In the genomic region with DNA sequence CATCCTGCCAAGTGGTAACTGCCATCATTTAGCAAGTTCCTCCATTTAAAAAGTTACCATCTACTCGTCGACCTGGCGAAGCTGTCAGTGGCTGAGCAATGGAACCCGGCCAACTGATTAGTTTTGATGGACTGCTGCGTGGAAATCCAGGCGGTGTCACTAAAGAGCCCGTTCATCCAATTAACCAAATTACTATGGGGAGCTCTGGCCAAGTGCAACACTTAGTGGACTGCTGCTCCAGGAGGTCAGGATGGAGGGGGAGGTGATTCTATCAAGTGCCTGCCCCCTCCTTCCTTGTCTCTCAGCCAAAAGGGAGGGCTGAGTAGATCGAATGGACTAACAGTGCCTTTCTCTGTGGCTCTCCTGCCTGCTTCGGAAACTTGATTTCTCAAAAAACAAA, we compare ENCODE assay signal across 9 mouse cellular contexts.
DNase-seq lines count a peak whose midpoint lies in the region; ATAC-seq and TF ChIP-seq lines count a peak whose summit lies in the region.
"Had no signal": no experiment of that assay in that cellular context is flagged by ENCODE, and none has a peak within 500 bp of the region (broad histone marks: within the 10 kb centered on the region; RNA-seq: fewer than 3 reads in every experiment).

No protein-coding gene starts in this region.

- H3K4me3 ChIP-seq in forebrain, embryonic 10.5 days = no peak overlapping the region
- no peak overlapping the region for H3K4me3 ChIP-seq in forebrain, embryonic 11.5 days (ENCODE audit: low read depth, low read length)
- no peak overlapping the region for H3K4me3 ChIP-seq in liver, adult 2 months (ENCODE audit: insufficient read depth, low read depth, low read length)
- no peak overlapping the region for H3K4me3 ChIP-seq in liver, embryonic 12.5 days
- H3K4me3 ChIP-seq in kidney, adult 2 months (ENCODE audit: insufficient read depth, low read depth, low read length) = no peak overlapping the region
- no peak overlapping the region for H3K4me3 ChIP-seq in myocyte
- no peak overlapping the region for H3K4me3 ChIP-seq in midbrain, embryonic 16.5 days (ENCODE audit: low read depth, low read length)
- H3K4me3 ChIP-seq: heart, embryonic 15.5 days had no signal

- 41% methylated on average over 9 of the region's 9 CpGs for WGBS in forebrain, embryonic 10.5 days
- 22% methylated on average over 9 of the region's 9 CpGs for WGBS in forebrain, embryonic 11.5 days
- WGBS in liver, adult 2 months = 50% methylated on average over 9 of the region's 9 CpGs
- WGBS in liver, embryonic 12.5 days (ENCODE audit: insufficient replicate concordance) = 45% methylated on average over 9 of the region's 9 CpGs
- WGBS in kidney, adult 2 months = 16% methylated on average over 9 of the region's 9 CpGs
- 30% methylated on average over 9 of the region's 9 CpGs for WGBS in midbrain, embryonic 16.5 days

- no peaks in the 10 kb centered on the region for H3K79me2 ChIP-seq in liver, adult 2 months (ENCODE audit: control insufficient read depth, insufficient read depth, low read length)
- no peaks in the 10 kb centered on the region for H3K79me2 ChIP-seq in myocyte (ENCODE audit: control insufficient read depth, insufficient read depth)

- DNase-seq in forebrain, embryonic 10.5 days (ENCODE audit: extremely low spot score, low spot score) = peak; percentile 20
- DNase-seq in forebrain, embryonic 11.5 days (ENCODE audit: low spot score) = no peak
- DNase-seq in liver, adult 2 months (ENCODE audit: extremely low read depth, low read depth, low spot score) = peak; percentile 16
- peak; percentile 55 for DNase-seq in kidney, adult 2 months
- no peak for DNase-seq in embryo, embryonic 9.5 days (ENCODE audit: extremely low spot score)

- H3K27me3 ChIP-seq in forebrain, embryonic 10.5 days (ENCODE audit: poor library complexity, severe bottlenecking) = peaks cover 19% of the 10 kb centered on the region; the same call in 1 of the 2 replicates
- no peaks in the 10 kb centered on the region for H3K27me3 ChIP-seq in forebrain, embryonic 11.5 days (ENCODE audit: control insufficient read depth, insufficient read depth, low read length)
- H3K27me3 ChIP-seq in liver, adult 2 months (ENCODE audit: control insufficient read depth, insufficient read depth, low read length) = no peaks in the 10 kb centered on the region
- no peaks in the 10 kb centered on the region for H3K27me3 ChIP-seq in liver, embryonic 12.5 days (replicated peaks)
- H3K27me3 ChIP-seq in kidney, adult 2 months (replicated peaks; ENCODE audit: control insufficient read depth, insufficient read depth, low read length) = no peaks in the 10 kb centered on the region
- peaks cover 12% of the 10 kb centered on the region for H3K27me3 ChIP-seq in myocyte (ENCODE audit: control insufficient read depth, insufficient read depth, insufficient read length)
- peaks cover 2% of the 10 kb centered on the region for H3K27me3 ChIP-seq in midbrain, embryonic 16.5 days (ENCODE audit: control insufficient read depth, insufficient read depth, low read depth, low read length)

- peaks cover 18% of the 10 kb centered on the region for H3K4me1 ChIP-seq in forebrain, embryonic 10.5 days
- peaks cover 7% of the 10 kb centered on the region; the same call in 1 of the 2 replicates for H3K4me1 ChIP-seq in forebrain, embryonic 11.5 days (replicated peaks; ENCODE audit: control insufficient read depth, insufficient read depth, low read length)
- no peaks in the 10 kb centered on the region for H3K4me1 ChIP-seq in liver, adult 2 months (ENCODE audit: control insufficient read depth, insufficient read depth, low read length)
- no peaks in the 10 kb centered on the region for H3K4me1 ChIP-seq in liver, embryonic 12.5 days
- H3K4me1 ChIP-seq in kidney, adult 2 months (ENCODE audit: control insufficient read depth, insufficient read depth, low read length) = no peaks in the 10 kb centered on the region
- H3K4me1 ChIP-seq in midbrain, embryonic 16.5 days (ENCODE audit: control insufficient read depth, insufficient read depth, low read length) = no peaks in the 10 kb centered on the region

- H3ac ChIP-seq in myocyte (ENCODE audit: control insufficient read depth, insufficient read length) = no peak overlapping the region

- no peaks in the 10 kb centered on the region for H3K9me3 ChIP-seq in forebrain, embryonic 10.5 days
- no peaks in the 10 kb centered on the region for H3K9me3 ChIP-seq in forebrain, embryonic 11.5 days (ENCODE audit: control insufficient read depth, low read length)
- H3K9me3 ChIP-seq in liver, embryonic 12.5 days (replicated peaks) = no peaks in the 10 kb centered on the region
- H3K9me3 ChIP-seq in midbrain, embryonic 16.5 days (replicated peaks; ENCODE audit: control insufficient read depth, low read length, poor library complexity, severe bottlenecking) = no peaks in the 10 kb centered on the region
- H3K9me3 ChIP-seq: heart, embryonic 15.5 days had no signal

- ATAC-seq in forebrain, embryonic 11.5 days (replicated peaks; ENCODE audit: low FRiP score) = no peak; the same call in 1 of the 2 replicates
- ATAC-seq in liver, embryonic 12.5 days = no peak
- no peak for ATAC-seq in midbrain, embryonic 16.5 days

- H3K9ac ChIP-seq in forebrain, embryonic 11.5 days (ENCODE audit: low read length) = no peak overlapping the region
- no peak overlapping the region for H3K9ac ChIP-seq in liver, adult 2 months (ENCODE audit: low read depth, low read length)
- H3K9ac ChIP-seq in liver, embryonic 12.5 days = no peak overlapping the region
- H3K9ac ChIP-seq in midbrain, embryonic 16.5 days (ENCODE audit: low read depth, low read length) = no peak overlapping the region
- H3K9ac ChIP-seq: heart, embryonic 15.5 days had no signal

- no peaks in the 10 kb centered on the region for H3K36me3 ChIP-seq in forebrain, embryonic 10.5 days (replicated peaks)
- H3K36me3 ChIP-seq in forebrain, embryonic 11.5 days (ENCODE audit: control insufficient read depth, insufficient read depth, low read length) = no peaks in the 10 kb centered on the region
- no peaks in the 10 kb centered on the region for H3K36me3 ChIP-seq in liver, adult 2 months (ENCODE audit: control insufficient read depth, insufficient read depth, low read length)
- H3K36me3 ChIP-seq in liver, embryonic 12.5 days = no peaks in the 10 kb centered on the region
- H3K36me3 ChIP-seq in kidney, adult 2 months (ENCODE audit: control insufficient read depth, insufficient read depth, low read length) = no peaks in the 10 kb centered on the region
- no peaks in the 10 kb centered on the region for H3K36me3 ChIP-seq in myocyte (ENCODE audit: control insufficient read depth, insufficient read depth)
- no peaks in the 10 kb centered on the region for H3K36me3 ChIP-seq in midbrain, embryonic 16.5 days (ENCODE audit: control insufficient read depth, insufficient read depth, low read length)
- H3K36me3 ChIP-seq: heart, embryonic 15.5 days had no signal

- no peak overlapping the region for H3K4me2 ChIP-seq in forebrain, embryonic 11.5 days (ENCODE audit: low read depth, low read length, severe bottlenecking)
- H3K4me2 ChIP-seq in liver, embryonic 12.5 days = no peak overlapping the region
- peak overlapping the region; percentile 30 for H3K4me2 ChIP-seq in myocyte (ENCODE audit: low read depth)
- H3K4me2 ChIP-seq in midbrain, embryonic 16.5 days (ENCODE audit: low read length) = no peak overlapping the region
- H3K4me2 ChIP-seq: heart, embryonic 15.5 days had no signal

- 0 out of 2 replicates have a peak overlapping the region, but pooled peaks have one; percentile 26 for H3K27ac ChIP-seq in forebrain, embryonic 10.5 days
- H3K27ac ChIP-seq in forebrain, embryonic 11.5 days (ENCODE audit: low read depth, low read length) = no peak overlapping the region
- H3K27ac ChIP-seq in liver, adult 2 months (replicated peaks; ENCODE audit: insufficient read depth, low read depth, low read length) = no peak overlapping the region
- H3K27ac ChIP-seq in liver, embryonic 12.5 days = no peak overlapping the region
- H3K27ac ChIP-seq in kidney, adult 2 months (ENCODE audit: insufficient read depth, low read depth, low read length) = no peak overlapping the region
- H3K27ac ChIP-seq in midbrain, embryonic 16.5 days (ENCODE audit: low read length) = no peak overlapping the region
- H3K27ac ChIP-seq: heart, embryonic 15.5 days had no signal

- no peak for TF ChIP-seq CTCF in liver, adult 2 months (IDR thresholded peaks at IDR 0.05; ENCODE audit: low read depth, low read length)
- TF ChIP-seq CTCF in kidney, adult 2 months (conservative IDR thresholded peaks at IDR 0.05; ENCODE audit: insufficient read depth, insufficient read length, low read depth, low read length) = no peak

- TF ChIP-seq POLR2A in liver, adult 2 months (IDR thresholded peaks at IDR 0.05; ENCODE audit: extremely low read depth, insufficient read depth, low read length) = no peak
- TF ChIP-seq POLR2A in kidney, adult 2 months (IDR thresholded peaks at IDR 0.05; ENCODE audit: low read depth, low read length) = no peak
- TF ChIP-seq POLR2A in myocyte (IDR thresholded peaks at IDR 0.05; ENCODE audit: insufficient read length, low read depth) = no peak

TF ChIP-seq in myocyte, 11 proteins besides CTCF, POLR2A, EP300 and RAD21:
- TF ChIP-seq MAX (IDR thresholded peaks at IDR 0.05; ENCODE audit: low read depth) (no peak), TCF3 (IDR thresholded peaks at IDR 0.05; ENCODE audit: insufficient read length, low read depth) (no peak), SRF (IDR thresholded peaks at IDR 0.05; ENCODE audit: control insufficient read depth, insufficient read length, low read depth) (no peak), USF1 (IDR thresholded peaks at IDR 0.05; ENCODE audit: low read depth) (no peak), REST (IDR thresholded peaks at IDR 0.05; ENCODE audit: insufficient read depth, insufficient read length) (no peak), MYOD1 (IDR thresholded peaks at IDR 0.05; ENCODE audit: control insufficient read depth in 1 of 3, insufficient read length in 2 of 3, low read depth in 2 of 3) (no peak), POLR2AphosphoS2 (IDR thresholded peaks at IDR 0.05; ENCODE audit: insufficient read length, low read depth) (no peak), CEBPB (IDR thresholded peaks at IDR 0.05; ENCODE audit: insufficient read depth, poor library complexity, severe bottlenecking) (no peak), MYOG (IDR thresholded peaks at IDR 0.05; ENCODE audit: control insufficient read depth in 1 of 3, insufficient read depth in 1 of 3, insufficient read length in 2 of 3, low read depth in 2 of 3) (no peak), E2F4 (IDR thresholded peaks at IDR 0.05; ENCODE audit: insufficient read depth) (no peak), TCF12 (IDR thresholded peaks at IDR 0.05; ENCODE audit: insufficient read depth, poor library complexity, severe bottlenecking) (no peak)
TF ChIP-seq in myocyte: peak in this region for 0.

Comparison
In these comparisons a context has a peak if more than half of its experiments do, and no peak if none do; other contexts are left out.
1. DNase-seq: peak in forebrain, embryonic 10.5 days (single experiment), liver, adult 2 months (single experiment) and kidney, adult 2 months (single experiment); none in forebrain, embryonic 11.5 days (single experiment) and embryo, embryonic 9.5 days (single experiment).